Mouse (Mus musculus) neural tube, embryonic 15.5 days (tissue): ENCODE data around the gene Ptpn14. TPM values are rescaled to one million over a fixed set of nuclear protein-coding genes. Genes with fewer than 3 reads are reported as not detected.

Source experiments
- ATAC-seq: fragments of 200-750 bp; cut with Nextera tagmentation; 2 replicates; pipeline ENCODE4 v1.8.0; 2017; ENCODE audit warnings: mild to moderate bottlenecking, moderate TSS enrichment, moderate library complexity; ENCODE audit not compliant: low FRiP score
- H3K27ac ChIP-seq: fragments of 300-500 bp; sonication (generic); replicated peaks from 2 replicates; pipeline ENCODE4 v1.5.1; 2015; ENCODE audit warnings: mild to moderate bottlenecking, inconsistent platforms
- H3K27me3 ChIP-seq: fragments of 300-500 bp; sonication (generic); replicated peaks from 2 replicates; pipeline ENCODE4 v1.6.1; 2015; ENCODE audit warnings: inconsistent platforms
- H3K36me3 ChIP-seq: fragments of 300-500 bp; sonication (generic); 2 replicates; pipeline ENCODE4 v1.6.1; 2015; ENCODE audit warnings: inconsistent platforms
- H3K4me1 ChIP-seq: fragments of 300-500 bp; sonication (generic); 2 replicates; pipeline ENCODE4 v1.6.1; 2015; ENCODE audit warnings: inconsistent platforms
- H3K4me2 ChIP-seq: fragments of 300-500 bp; sonication (generic); 2 replicates; pipeline ENCODE4 v1.6.1; 2015; ENCODE audit warnings: inconsistent platforms, mild to moderate bottlenecking, moderate library complexity
- H3K4me3 ChIP-seq: fragments of 300-500 bp; sonication (generic); replicated peaks from 2 replicates; pipeline ENCODE4 v1.5.1; 2015; ENCODE audit warnings: mild to moderate bottlenecking, inconsistent platforms
- H3K9ac ChIP-seq: fragments of 300-500 bp; sonication (generic); replicated peaks from 2 replicates; pipeline ENCODE4 v1.6.1; 2015; ENCODE audit warnings: mild to moderate bottlenecking, inconsistent platforms
- H3K9me3 ChIP-seq: fragments of 300-500 bp; sonication (generic); replicated peaks from 2 replicates; pipeline ENCODE4 v1.6.1; 2016; ENCODE audit warnings: inconsistent platforms
- WGBS: fragments of 180-500 bp; shearing (Covaris S2); methylation state at CpG from one replicate; pipeline ENCODE4 v1.1.7; 2015; ENCODE audit warnings: mixed read lengths; 5-methylcytosine and 5-hydroxymethylcytosine counted together
- polyA plus RNA-seq: library from polyadenylated mRNA; unstranded; fragments of >200 nt; fragmentation: Nextera tagmentation; extraction: Ambion mirVana; gene quantifications from 2 replicates; pipeline ENCODE4 v1.2.1, GENCODE M21; 2015

Ptpn14 gene
- polyA plus RNA-seq, 1 experiment from 2014 or later: 1.4 TPM

DNA sequence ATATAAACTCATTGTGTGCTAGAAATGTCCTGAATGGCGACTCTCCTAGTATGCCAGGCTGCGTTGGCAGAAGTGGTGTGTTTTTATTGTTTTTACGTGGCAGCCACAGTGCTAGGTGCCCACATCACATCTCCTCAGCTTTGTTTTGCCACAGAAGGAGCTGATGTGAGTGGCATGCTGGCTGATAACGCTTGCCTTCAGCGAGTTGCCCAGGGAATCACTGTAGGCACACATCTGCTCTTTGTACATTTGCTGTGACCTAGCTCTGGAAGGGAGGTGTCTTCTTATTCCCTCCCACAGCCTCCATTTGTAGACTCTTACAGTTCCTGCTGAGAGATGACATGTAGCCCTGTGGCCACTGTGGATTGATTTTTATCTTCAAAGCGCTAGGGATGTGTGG, 24.2 kb downstream of the Ptpn14 start:
- H3K9ac ChIP-seq: no peak overlapping the region
- H3K36me3 ChIP-seq: no peaks in the 10 kb centered on the region
- no peaks in the 10 kb centered on the region for H3K27me3 ChIP-seq
- no peak overlapping the region for H3K4me3 ChIP-seq
- H3K9me3 ChIP-seq: no peaks in the 10 kb centered on the region
- no peak overlapping the region for H3K4me2 ChIP-seq
- WGBS: 76% methylated on average over 6 of the region's 6 CpGs
- no peak for ATAC-seq
- H3K4me1 ChIP-seq: peaks cover 18% of the 10 kb centered on the region
- no peak overlapping the region for H3K27ac ChIP-seq

DNA sequence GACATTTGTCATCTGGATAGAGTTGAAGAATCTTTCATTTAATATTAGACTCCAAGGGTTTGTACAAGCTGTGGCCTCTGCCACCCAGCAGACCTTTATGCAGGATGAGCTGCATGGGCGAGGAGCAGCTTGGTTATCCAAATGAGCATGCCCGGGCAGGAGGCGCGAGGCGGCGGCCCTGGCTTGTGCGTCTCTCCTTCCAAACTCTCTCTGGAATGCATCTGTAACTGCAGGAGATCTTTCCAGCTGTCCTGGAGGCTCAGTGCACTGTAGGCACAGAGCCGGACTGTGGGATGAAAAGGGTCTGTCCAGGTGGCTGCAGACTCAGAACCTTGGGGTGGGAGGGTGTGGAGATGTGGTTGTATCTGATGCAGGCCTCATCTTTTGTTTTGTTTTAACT, 27.0 kb downstream of the Ptpn14 start:
- Histone ChIP-seq H3K36me3 (no peaks in the 10 kb centered on the region), H3K4me2 (no peak overlapping the region), H3K9me3 (no peaks in the 10 kb centered on the region), H3K27ac (no peak overlapping the region), H3K4me3 (no peak overlapping the region), H3K27me3 (no peaks in the 10 kb centered on the region), H3K9ac (no peak overlapping the region), H3K4me1 (peaks cover 21% of the 10 kb centered on the region)
- ATAC-seq: no peak
- 55% methylated on average over 8 of the region's 8 CpGs for WGBS

DNA sequence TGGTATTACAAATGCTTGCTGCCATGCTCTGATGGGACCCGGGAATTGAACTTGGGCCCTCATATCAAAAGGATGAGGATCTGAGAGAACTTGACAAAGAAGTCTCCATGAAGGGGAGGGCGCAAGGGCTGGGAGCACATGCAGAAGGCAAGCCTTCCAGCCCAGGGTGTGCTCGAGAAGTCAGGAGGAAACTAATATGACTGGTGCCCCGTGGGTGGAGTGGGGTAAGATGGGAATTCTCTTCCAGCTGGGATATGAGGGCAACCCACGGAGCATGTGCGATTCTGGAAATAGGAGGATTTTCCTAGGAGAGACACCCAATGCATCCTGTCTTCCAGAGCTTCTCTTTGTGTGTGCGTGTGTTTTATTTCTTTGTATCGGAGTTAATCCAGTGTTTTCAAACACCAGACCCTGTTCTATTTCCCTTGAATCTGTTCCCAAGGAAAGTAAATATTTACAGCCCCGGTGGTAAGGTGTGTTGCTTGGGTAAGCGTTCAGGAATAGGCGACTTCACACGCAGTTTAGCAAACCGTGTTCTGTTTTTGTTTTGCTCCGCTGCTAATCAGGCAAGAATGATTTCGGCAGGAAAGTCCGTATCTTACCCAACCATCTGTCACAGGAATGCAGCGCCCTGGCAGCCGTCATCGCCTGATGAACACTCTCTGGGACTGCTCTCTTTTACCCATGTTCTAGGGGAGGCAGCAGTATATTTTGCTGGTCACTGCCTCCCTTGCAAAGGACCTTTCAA, 28.4 kb downstream of the Ptpn14 start:
- Histone ChIP-seq H3K27ac (no peak overlapping the region), H3K9me3 (no peaks in the 10 kb centered on the region), H3K4me2 (peak overlapping the region; percentile 11), H3K36me3 (no peaks in the 10 kb centered on the region), H3K4me1 (peaks cover 23% of the 10 kb centered on the region), H3K4me3 (no peak overlapping the region), H3K27me3 (no peaks in the 10 kb centered on the region), H3K9ac (no peak overlapping the region)
- ATAC-seq: no peak
- whole genome bisulfite sequencing: 36% methylated on average over 19 of the region's 19 CpGs

DNA sequence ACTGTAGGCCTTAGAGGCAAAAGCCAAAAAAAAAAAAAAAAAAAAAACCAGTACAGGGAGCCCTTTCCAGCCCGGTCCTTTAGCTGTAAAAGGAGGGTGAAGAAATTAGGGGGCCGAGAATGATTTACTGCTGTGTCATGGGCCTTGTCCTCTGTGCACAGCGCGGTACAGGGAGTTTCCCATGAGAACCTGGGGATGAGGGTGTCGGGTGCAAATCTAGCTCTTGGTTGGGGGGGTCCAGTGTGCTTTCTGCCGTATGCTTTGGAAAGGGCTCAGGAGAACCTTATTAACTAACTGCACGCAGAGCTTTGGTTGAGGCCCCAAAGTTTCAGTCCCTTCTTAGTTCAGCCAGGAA, 29.0 kb downstream of the Ptpn14 start:
- H3K4me3 ChIP-seq: no peak overlapping the region
- no peaks in the 10 kb centered on the region for H3K9me3 ChIP-seq
- no peak for ATAC-seq
- H3K36me3 ChIP-seq: no peaks in the 10 kb centered on the region
- H3K27me3 ChIP-seq: no peaks in the 10 kb centered on the region
- H3K9ac ChIP-seq: no peak overlapping the region
- peaks cover 28% of the 10 kb centered on the region for H3K4me1 ChIP-seq
- peak overlapping the region; percentile 11; the same call in 1 of the 2 replicates for H3K4me2 ChIP-seq
- no peak overlapping the region for H3K27ac ChIP-seq
- WGBS: 26% methylated on average over 7 of the region's 7 CpGs

DNA sequence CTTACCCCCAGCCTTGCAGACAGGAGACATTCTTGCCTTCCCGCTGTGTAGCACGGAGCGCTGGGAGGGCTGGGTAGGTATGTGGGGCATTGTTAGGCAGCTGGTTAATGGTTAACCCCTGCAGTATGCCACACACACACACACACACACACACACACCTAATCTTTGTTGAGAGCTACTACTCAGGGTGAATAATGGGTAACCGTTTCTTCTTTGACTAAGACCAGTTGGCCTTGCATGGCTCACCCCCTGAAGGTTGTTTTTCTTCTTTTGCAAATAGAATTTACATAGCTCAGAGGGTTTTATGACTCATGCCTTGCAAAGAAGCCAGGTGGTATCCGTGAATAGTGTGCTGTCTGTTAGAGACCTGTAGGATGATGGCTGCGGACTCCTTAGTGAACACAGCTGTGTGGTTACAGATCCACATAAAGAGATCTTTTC, 33.5 kb downstream of the Ptpn14 start:
- ATAC-seq: no peak
- H3K4me1 ChIP-seq: peaks cover 16% of the 10 kb centered on the region
- H3K9me3 ChIP-seq: no peaks in the 10 kb centered on the region
- no peaks in the 10 kb centered on the region for H3K36me3 ChIP-seq
- no peak overlapping the region for H3K4me2 ChIP-seq
- no peak overlapping the region for H3K9ac ChIP-seq
- no peak overlapping the region for H3K27ac ChIP-seq
- H3K4me3 ChIP-seq: no peak overlapping the region
- no peaks in the 10 kb centered on the region for H3K27me3 ChIP-seq
- WGBS: 13% methylated on average over 6 of the region's 6 CpGs

DNA sequence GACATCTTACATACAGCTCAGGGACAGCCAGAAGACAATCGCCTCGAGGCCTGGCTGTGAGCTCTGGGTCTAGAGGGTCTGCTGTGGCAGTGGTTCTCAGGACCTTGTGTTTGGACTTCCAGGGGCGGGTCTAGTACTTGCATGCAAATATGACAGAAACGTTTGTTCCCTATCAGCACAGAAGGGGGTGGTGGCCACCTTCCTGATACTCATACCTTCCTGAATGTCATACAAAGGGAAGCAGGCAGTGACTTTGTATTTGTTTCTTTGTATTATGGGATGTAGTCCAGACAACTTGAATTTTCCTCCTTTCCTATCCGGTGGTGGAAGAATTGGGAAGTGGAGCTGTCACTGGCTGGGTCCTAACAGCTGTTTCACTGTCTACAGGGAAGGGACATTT, 36.2 kb downstream of the Ptpn14 start:
- no peak for ATAC-seq
- H3K4me1 ChIP-seq: peaks cover 7% of the 10 kb centered on the region
- WGBS: 72% methylated on average over 5 of the region's 5 CpGs

DNA sequence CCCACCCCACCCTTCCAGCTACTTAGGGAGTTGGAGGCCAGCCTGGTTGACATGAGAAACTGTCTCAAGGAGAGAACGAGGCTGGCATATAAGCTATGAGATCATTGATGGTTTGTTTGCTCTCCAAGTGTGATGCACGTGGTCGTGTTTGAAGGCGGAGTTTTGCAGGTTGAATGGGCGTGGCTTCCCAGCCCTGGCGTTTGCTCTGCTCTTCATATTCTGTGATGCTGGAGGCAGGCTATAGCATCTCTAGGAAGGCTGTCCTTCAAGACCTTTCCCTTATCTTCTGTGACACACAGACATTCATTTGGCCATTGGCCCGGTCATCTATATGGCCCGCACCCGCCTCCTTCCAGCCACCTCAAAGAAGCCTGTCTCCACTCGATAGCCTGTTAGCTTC, 39.1 kb downstream of the Ptpn14 start:
- no peak overlapping the region for H3K4me2 ChIP-seq
- no peak for ATAC-seq

More for the DNA sequence above, 36.2 kb downstream of the Ptpn14 start:
- Histone ChIP-seq H3K9me3 (no peaks in the 10 kb centered on the region), H3K27me3 (no peaks in the 10 kb centered on the region), H3K4me2 (no peak overlapping the region), H3K9ac (no peak overlapping the region), H3K36me3 (no peaks in the 10 kb centered on the region), H3K27ac (no peak overlapping the region), H3K4me3 (no peak overlapping the region)

DNA sequence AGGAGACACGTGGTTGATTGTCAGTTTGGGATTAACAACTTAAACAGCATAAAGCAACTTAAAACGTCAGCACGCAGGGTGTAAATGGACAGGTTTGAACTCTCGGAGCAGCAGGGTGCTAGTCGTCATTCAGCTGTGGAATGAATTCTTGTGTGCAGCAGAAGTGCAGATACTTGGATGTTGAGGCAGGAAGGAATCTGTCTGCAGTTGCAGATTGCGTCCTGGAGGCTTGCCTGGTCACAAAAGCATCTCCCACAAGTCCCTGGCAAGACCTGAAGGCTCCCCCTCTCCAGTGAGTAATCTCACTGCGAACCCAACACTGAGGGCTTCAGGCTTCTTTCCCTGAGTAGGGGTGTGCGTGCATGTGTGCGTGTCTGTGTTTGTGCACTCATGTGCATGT, 39.8 kb downstream of the Ptpn14 start:
- Histone ChIP-seq H3K4me2 (no peak overlapping the region), H3K9me3 (no peaks in the 10 kb centered on the region), H3K27me3 (no peaks in the 10 kb centered on the region), H3K36me3 (no peaks in the 10 kb centered on the region), H3K4me3 (no peak overlapping the region), H3K4me1 (no peaks in the 10 kb centered on the region; the same call in 1 of the 2 replicates), H3K27ac (no peak overlapping the region), H3K9ac (no peak overlapping the region)
- WGBS: 63% methylated on average over 9 of the region's 9 CpGs
- no peak for ATAC-seq

More for the DNA sequence above, 39.1 kb downstream of the Ptpn14 start:
- no peak overlapping the region for H3K9ac ChIP-seq
- H3K9me3 ChIP-seq: no peaks in the 10 kb centered on the region
- H3K36me3 ChIP-seq: no peaks in the 10 kb centered on the region
- H3K4me3 ChIP-seq: no peak overlapping the region
- 62% methylated on average over 10 of the region's 10 CpGs for WGBS
- no peaks in the 10 kb centered on the region; the same call in 1 of the 2 replicates for H3K4me1 ChIP-seq
- H3K27me3 ChIP-seq: no peaks in the 10 kb centered on the region
- no peak overlapping the region for H3K27ac ChIP-seq

DNA sequence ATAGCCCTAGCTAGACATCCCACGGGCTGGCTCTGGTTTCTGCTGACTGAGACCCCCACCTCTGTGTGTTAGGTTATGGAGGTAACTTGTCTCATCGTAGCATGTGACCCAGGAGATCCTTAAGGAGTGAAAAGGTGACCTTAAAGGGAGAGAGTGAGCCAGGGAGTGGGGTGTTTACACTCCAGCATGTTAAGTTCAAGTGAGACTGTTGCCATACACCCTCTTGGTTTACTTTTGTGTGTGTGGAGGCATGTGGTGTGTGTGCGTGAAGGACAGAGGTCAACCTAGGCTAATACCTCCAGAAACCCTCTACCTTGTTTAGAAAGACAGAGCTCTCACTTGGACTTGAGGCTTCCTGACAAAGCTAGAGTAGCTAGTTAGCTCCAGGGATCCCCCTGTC, 42.4 kb downstream of the Ptpn14 start:
- Histone ChIP-seq H3K4me1 (peaks cover 7% of the 10 kb centered on the region), H3K9me3 (no peaks in the 10 kb centered on the region), H3K36me3 (no peaks in the 10 kb centered on the region), H3K9ac (no peak overlapping the region), H3K27me3 (no peaks in the 10 kb centered on the region), H3K4me2 (no peak overlapping the region), H3K4me3 (no peak overlapping the region), H3K27ac (no peak overlapping the region)
- WGBS: 88% methylated on average over 3 of the region's 3 CpGs
- no peak for ATAC-seq

DNA sequence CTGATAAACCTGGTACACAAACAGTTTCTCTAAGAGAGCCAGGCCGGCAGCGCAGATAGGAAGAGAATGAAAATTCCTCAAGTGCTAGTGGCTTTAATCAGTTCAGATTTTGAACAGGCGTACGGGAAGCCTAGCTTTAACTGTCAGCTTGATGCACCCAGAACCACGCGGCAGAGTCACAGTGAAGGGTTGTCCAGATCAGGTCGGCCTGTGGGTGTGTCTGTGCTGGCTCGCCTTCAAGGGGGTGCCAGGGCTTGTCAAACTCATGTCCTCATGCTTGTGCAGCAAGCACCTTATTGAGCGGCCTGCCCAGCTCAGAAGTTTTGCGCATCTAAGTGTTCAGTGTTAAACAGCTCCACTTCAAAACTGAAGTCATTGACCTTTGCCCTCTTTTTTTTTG, 44.6 kb downstream of the Ptpn14 start:
- Histone ChIP-seq H3K27ac (no peak overlapping the region), H3K4me1 (peaks cover 11% of the 10 kb centered on the region; the same call in 1 of the 2 replicates), H3K4me2 (no peak overlapping the region), H3K9ac (no peak overlapping the region), H3K9me3 (no peaks in the 10 kb centered on the region), H3K36me3 (no peaks in the 10 kb centered on the region), H3K27me3 (no peaks in the 10 kb centered on the region), H3K4me3 (no peak overlapping the region)
- WGBS: 94% methylated on average over 10 of the region's 10 CpGs
- ATAC-seq: no peak

DNA sequence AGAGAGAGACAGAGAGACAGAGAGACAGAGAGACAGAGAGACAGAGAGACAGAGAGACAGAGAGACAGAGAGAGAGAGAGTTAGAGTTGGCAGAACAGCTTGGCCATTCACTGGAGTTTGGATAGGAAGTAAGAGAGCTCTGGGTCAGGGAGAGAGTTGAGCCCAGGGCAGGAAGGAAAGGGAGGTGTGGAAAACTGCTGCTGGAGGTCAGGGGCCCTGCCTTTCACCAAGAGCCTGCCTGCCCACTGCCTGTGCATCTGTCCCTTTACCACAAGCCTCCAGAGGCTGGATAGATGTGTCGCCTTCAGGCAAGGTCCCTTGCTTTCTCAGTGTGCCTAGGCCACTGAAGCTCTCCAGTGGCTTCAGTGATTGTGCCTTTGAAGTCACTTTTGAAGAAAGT, 46.7 kb downstream of the Ptpn14 start:
- no peak overlapping the region for H3K4me3 ChIP-seq
- no peaks in the 10 kb centered on the region for H3K27me3 ChIP-seq
- no peaks in the 10 kb centered on the region for H3K9me3 ChIP-seq
- H3K36me3 ChIP-seq: no peaks in the 10 kb centered on the region
- no peak for ATAC-seq
- 87% methylated on average over 1 of the region's 1 CpGs for WGBS
- peaks cover 11% of the 10 kb centered on the region; the same call in 1 of the 2 replicates for H3K4me1 ChIP-seq
- H3K27ac ChIP-seq: no peak overlapping the region
- H3K4me2 ChIP-seq: no peak overlapping the region
- H3K9ac ChIP-seq: no peak overlapping the region

DNA sequence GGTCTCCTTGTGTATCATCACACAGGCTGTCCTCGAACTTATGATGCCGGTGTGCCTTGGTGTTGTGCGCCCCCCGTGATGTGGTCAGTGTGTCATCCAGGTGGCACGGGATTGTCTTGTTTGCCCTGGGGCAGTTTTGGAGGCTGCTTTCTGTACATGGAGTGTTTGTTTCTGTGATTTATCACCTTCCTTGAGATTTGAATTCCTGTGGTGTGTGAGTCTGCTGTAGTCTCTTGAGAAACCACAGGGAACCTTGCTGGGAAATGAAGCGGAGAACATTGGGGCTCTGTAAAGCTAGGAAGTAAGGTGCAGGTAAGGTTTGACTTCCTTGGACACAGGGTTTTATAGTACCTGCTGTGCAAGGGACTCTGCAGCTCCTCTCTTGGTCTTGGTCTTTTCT, 49.1 kb downstream of the Ptpn14 start:
- Histone ChIP-seq H3K36me3 (no peaks in the 10 kb centered on the region), H3K9me3 (no peaks in the 10 kb centered on the region), H3K4me1 (peaks cover 11% of the 10 kb centered on the region; the same call in 1 of the 2 replicates), H3K4me2 (no peak overlapping the region), H3K27ac (no peak overlapping the region), H3K27me3 (no peaks in the 10 kb centered on the region), H3K9ac (no peak overlapping the region), H3K4me3 (no peak overlapping the region)
- WGBS: 73% methylated on average over 6 of the region's 6 CpGs
- no peak for ATAC-seq
